Mouse (Mus musculus): ENCODE measurements around the gene Lrrc56. TPM values are rescaled to one million over a fixed set of nuclear protein-coding genes. Genes with fewer than 3 reads are reported as not detected.

Gene Lrrc56
- polyA plus RNA-seq, 1 experiment = 7.4 TPM

GRCm38 (mm10) chr7:141221249-141222125 lies 27.5 kb downstream of the Lrrc56 start:
- H3K4me1 ChIP-seq (ENCODE audit: control insufficient read depth, insufficient read depth, insufficient read length, low read length) = peaks cover 36% of the 10 kb centered on the region
- H3K27me3 ChIP-seq (ENCODE audit: control insufficient read depth, insufficient read depth, low read length) = no peaks in the 10 kb centered on the region
- TF ChIP-seq POLR2A (IDR thresholded peaks at IDR 0.05; ENCODE audit: low read depth, low read length) (no peak), CTCF (IDR thresholded peaks at IDR 0.05; ENCODE audit: extremely low read depth, insufficient read length, insufficient replicate concordance, low read depth, low read length) (no peak)
- WGBS = 12% methylated on average over 44 of the region's 44 CpGs
- H3K36me3 ChIP-seq (ENCODE audit: control insufficient read depth, insufficient read depth, low read length) = peaks cover 21% of the 10 kb centered on the region
- peak overlapping the region; percentile 7 for H3K27ac ChIP-seq (ENCODE audit: insufficient read depth, low read depth, low read length)
- peak overlapping the region; percentile 46 for H3K4me3 ChIP-seq (ENCODE audit: low read depth, low read length)

GRCm38 (mm10) chr7:141222126-141222467 lies 28.1 kb downstream of the Lrrc56 start:
- Histone ChIP-seq H3K27ac (ENCODE audit: insufficient read depth, low read depth, low read length) (peak overlapping the region; percentile 7), H3K27me3 (ENCODE audit: control insufficient read depth, insufficient read depth, low read length) (no peaks in the 10 kb centered on the region), H3K36me3 (ENCODE audit: control insufficient read depth, insufficient read depth, low read length) (peaks cover 21% of the 10 kb centered on the region), H3K4me3 (ENCODE audit: low read depth, low read length) (peak overlapping the region; percentile 35), H3K4me1 (ENCODE audit: control insufficient read depth, insufficient read depth, insufficient read length, low read length) (peaks cover 33% of the 10 kb centered on the region)
- TF ChIP-seq POLR2A (IDR thresholded peaks at IDR 0.05; ENCODE audit: low read depth, low read length) (no peak), CTCF (IDR thresholded peaks at IDR 0.05; ENCODE audit: extremely low read depth, insufficient read length, insufficient replicate concordance, low read depth, low read length) (no peak)
- under 1% methylated on average over 8 of the region's 8 CpGs for WGBS

GRCm38 (mm10) chr7:141222696-141223215 lies 28.8 kb downstream of the Lrrc56 start:
- WGBS = 91% methylated on average over 4 of the region's 4 CpGs
- H3K27me3 ChIP-seq (ENCODE audit: control insufficient read depth, insufficient read depth, low read length) = no peaks in the 10 kb centered on the region
- TF ChIP-seq CTCF (IDR thresholded peaks at IDR 0.05; ENCODE audit: extremely low read depth, insufficient read length, insufficient replicate concordance, low read depth, low read length) (no peak), POLR2A (IDR thresholded peaks at IDR 0.05; ENCODE audit: low read depth, low read length) (no peak)
- peaks cover 17% of the 10 kb centered on the region for H3K36me3 ChIP-seq (ENCODE audit: control insufficient read depth, insufficient read depth, low read length)
- H3K4me1 ChIP-seq (ENCODE audit: control insufficient read depth, insufficient read depth, insufficient read length, low read length) = peaks cover 26% of the 10 kb centered on the region
- H3K4me3 ChIP-seq (ENCODE audit: low read depth, low read length) = no peak overlapping the region
- H3K27ac ChIP-seq (ENCODE audit: insufficient read depth, low read depth, low read length) = no peak overlapping the region

- 89% methylated on average over 6 of the region's 6 CpGs for WGBS
- H3K36me3 ChIP-seq (ENCODE audit: control insufficient read depth, insufficient read depth, low read length) = peaks cover 7% of the 10 kb centered on the region
- H3K27me3 ChIP-seq (ENCODE audit: control insufficient read depth, insufficient read depth, low read length) = no peaks in the 10 kb centered on the region
- peaks cover 14% of the 10 kb centered on the region; the same call in 1 of the 2 replicates for H3K4me1 ChIP-seq (ENCODE audit: control insufficient read depth, insufficient read depth, insufficient read length, low read length)
- H3K27ac ChIP-seq (ENCODE audit: insufficient read depth, low read depth, low read length) = no peak overlapping the region
- no peak overlapping the region for H3K4me3 ChIP-seq (ENCODE audit: low read depth, low read length)
- no peak for TF ChIP-seq POLR2A (IDR thresholded peaks at IDR 0.05; ENCODE audit: low read depth, low read length)
- no peak for TF ChIP-seq CTCF (IDR thresholded peaks at IDR 0.05; ENCODE audit: extremely low read depth, insufficient read length, insufficient replicate concordance, low read depth, low read length)
Observed at GRCm38 (mm10) chr7:141226535-141226934, 32.6 kb downstream of the Lrrc56 start.

- 73% methylated on average over 4 of the region's 4 CpGs for WGBS
- H3K36me3 ChIP-seq (ENCODE audit: control insufficient read depth, insufficient read depth, low read length) = peaks cover 19% of the 10 kb centered on the region
- TF ChIP-seq CTCF (IDR thresholded peaks at IDR 0.05; ENCODE audit: extremely low read depth, insufficient read length, insufficient replicate concordance, low read depth, low read length) (no peak), POLR2A (IDR thresholded peaks at IDR 0.05; ENCODE audit: low read depth, low read length) (no peak)
- no peaks in the 10 kb centered on the region for H3K27me3 ChIP-seq (ENCODE audit: control insufficient read depth, insufficient read depth, low read length)
- H3K4me1 ChIP-seq (ENCODE audit: control insufficient read depth, insufficient read depth, insufficient read length, low read length) = peaks cover 5% of the 10 kb centered on the region; the same call in 1 of the 2 replicates
- no peak overlapping the region for H3K27ac ChIP-seq (ENCODE audit: insufficient read depth, low read depth, low read length)
- no peak overlapping the region for H3K4me3 ChIP-seq (ENCODE audit: low read depth, low read length)
Observed at GRCm38 (mm10) chr7:141227796-141228195, 33.8 kb downstream of the Lrrc56 start.

- TF ChIP-seq CTCF (IDR thresholded peaks at IDR 0.05; ENCODE audit: extremely low read depth, insufficient read length, insufficient replicate concordance, low read depth, low read length) (peak; percentile 86), POLR2A (IDR thresholded peaks at IDR 0.05; ENCODE audit: low read depth, low read length) (peak; percentile 60)
Observed at GRCm38 (mm10) chr7:141228279-141229067, 34.5 kb downstream of the Lrrc56 start, which contains the start of gene Phrf1. Gene Phrf1, plus strand, starts transcription at chr7:141228784.

More at GRCm38 (mm10) chr7:141228279-141229067, 34.5 kb downstream of the Lrrc56 start, which contains the start of gene Phrf1:
- H3K27ac ChIP-seq (ENCODE audit: insufficient read depth, low read depth, low read length) = peak within 1 kb of the TSS; percentile 94
- H3K36me3 ChIP-seq (ENCODE audit: control insufficient read depth, insufficient read depth, low read length) = peaks cover 26% of the 10 kb centered on the region
- H3K4me1 ChIP-seq (ENCODE audit: control insufficient read depth, insufficient read depth, insufficient read length, low read length) = peaks cover 5% of the 10 kb centered on the region; the same call in 1 of the 2 replicates
- WGBS = under 1% methylated on average over 76 of the region's 76 CpGs
- no peaks in the 10 kb centered on the region for H3K27me3 ChIP-seq (ENCODE audit: control insufficient read depth, insufficient read depth, low read length)
- H3K4me3 ChIP-seq (ENCODE audit: low read depth, low read length) = peak within 1 kb of the TSS; percentile 87

Measured in small intestine, adult 2 months (tissue).